Mouse (Mus musculus) heart, embryonic 10.5 days (tissue): Measurements from ENCODE around the gene Zfp109. TPM values are rescaled to one million over a fixed set of nuclear protein-coding genes. Genes with fewer than 3 reads are reported as not detected.

ENCODE experiments used
- DNase-seq: peaks from one replicate; pipeline ENCODE4 v3.0.0-alpha.2; 2017; ENCODE audit warnings: low spot score
- H3K27ac ChIP-seq: fragments of 300-500 bp; sonication (generic); 2 replicates; pipeline ENCODE4 v1.5.1; 2016; ENCODE audit warnings: mild to moderate bottlenecking
- H3K27me3 ChIP-seq: fragments of 300-500 bp; sonication (generic); 2 replicates; pipeline ENCODE4 v1.6.1; 2016; ENCODE audit warnings: mild to moderate bottlenecking; ENCODE audit not compliant: poor library complexity, insufficient read depth, severe bottlenecking
- H3K36me3 ChIP-seq: fragments of 300-500 bp; sonication (generic); 2 replicates; pipeline ENCODE4 v1.6.1; 2016; ENCODE audit warnings: mild to moderate bottlenecking, moderate library complexity
- H3K4me1 ChIP-seq: fragments of 300-500 bp; sonication (generic); 2 replicates; pipeline ENCODE4 v1.6.1; 2016; ENCODE audit warnings: mild to moderate bottlenecking
- H3K4me3 ChIP-seq: fragments of 300-500 bp; sonication (generic); 2 replicates; pipeline ENCODE4 v1.5.1; 2016; ENCODE audit warnings: mild to moderate bottlenecking, moderate library complexity
- H3K9me3 ChIP-seq: fragments of 300-500 bp; sonication (generic); 2 replicates; pipeline ENCODE4 v1.6.1; 2016; ENCODE audit warnings: mild to moderate bottlenecking, moderate library complexity
- WGBS: fragments of 180-500 bp; shearing (Covaris S2); methylation state at CpG from one replicate; pipeline ENCODE4 v1.1.7; 2016; 5-methylcytosine and 5-hydroxymethylcytosine counted together
- polyA plus RNA-seq: library from polyadenylated mRNA; unstranded; fragments of >200 nt; fragmentation: Nextera tagmentation; extraction: Ambion mirVana; gene quantifications from 2 replicates; pipeline ENCODE4 v1.2.1, GENCODE M21; 2016

Zfp109 gene
- polyA plus RNA-seq, 1 experiment from 2014 or later, result 4.4 TPM

GRCm38 (mm10) chr7:24268176-24269155 lies 31.1 kb upstream of the Zfp109 start:
- no peak overlapping the region for H3K4me3 ChIP-seq
- 68% methylated on average over 24 of the region's 24 CpGs for WGBS
- DNase-seq, result no peak

DNA sequence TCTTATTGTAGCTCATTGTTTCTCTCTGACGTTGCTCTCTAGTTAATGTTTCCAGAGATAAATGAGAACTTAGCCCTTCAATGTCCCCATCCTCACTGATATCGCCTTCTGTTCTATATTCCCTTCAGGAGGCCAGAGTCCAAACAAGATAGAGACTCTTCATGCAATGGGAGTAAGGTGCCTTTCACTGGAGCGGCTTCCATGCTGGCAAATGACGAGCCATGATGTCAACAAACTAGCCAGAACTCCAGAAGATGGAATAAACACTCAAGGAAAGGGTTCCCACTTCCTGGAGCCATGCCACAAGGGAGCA lies 22.6 kb upstream of the Zfp109 start:
- WGBS, result 87% methylated on average over 4 of the region's 4 CpGs
- Histone ChIP-seq H3K27ac (no peak overlapping the region), H3K4me1 (0 out of 2 replicates have a peak, but pooled peaks cover 3% of the 10 kb centered on the region), H3K27me3 (no peaks in the 10 kb centered on the region), H3K36me3 (peaks cover 23% of the 10 kb centered on the region), H3K9me3 (no peaks in the 10 kb centered on the region), H3K4me3 (no peak overlapping the region)
- DNase-seq, result no peak

More at GRCm38 (mm10) chr7:24268176-24269155, 31.1 kb upstream of the Zfp109 start:
- Histone ChIP-seq H3K27ac (no peak overlapping the region), H3K36me3 (peaks cover 1% of the 10 kb centered on the region), H3K9me3 (no peaks in the 10 kb centered on the region), H3K4me1 (0 out of 2 replicates have a peak, but pooled peaks cover 3% of the 10 kb centered on the region), H3K27me3 (no peaks in the 10 kb centered on the region)

DNA sequence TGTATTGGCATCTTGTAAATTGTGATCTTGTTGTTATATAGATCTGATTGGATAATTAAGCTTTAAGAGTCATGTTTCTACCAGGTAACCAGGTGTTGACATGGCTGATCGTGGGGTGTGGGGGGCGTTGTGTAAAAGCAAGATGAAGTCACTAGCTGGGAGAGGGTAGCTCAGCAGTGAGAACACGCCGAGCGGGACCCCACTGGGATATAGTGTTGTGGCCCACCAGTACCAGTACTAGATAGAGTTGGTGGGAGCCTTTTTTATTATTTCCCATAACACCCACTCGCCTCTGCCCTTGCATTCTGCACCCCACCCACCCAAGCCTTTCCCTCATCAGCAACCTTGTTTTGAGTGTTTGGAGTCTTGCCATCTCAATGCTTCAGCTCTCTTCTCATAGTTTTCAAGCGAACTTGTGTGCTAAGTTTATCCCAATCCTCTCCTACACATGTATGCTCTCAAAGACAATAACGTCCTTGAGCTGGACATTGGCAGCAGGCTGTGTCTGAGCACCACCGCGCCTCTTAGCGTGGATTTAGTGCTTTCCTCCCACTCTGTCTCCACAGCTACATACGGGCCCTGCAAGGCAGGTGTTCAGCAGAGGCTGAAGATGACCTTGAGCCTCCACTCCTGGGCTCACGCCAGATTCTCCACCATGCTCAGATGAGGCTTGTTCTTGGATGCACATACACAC lies 22.1 kb upstream of the Zfp109 start:
- DNase-seq, result no peak
- Histone ChIP-seq H3K27me3 (no peaks in the 10 kb centered on the region), H3K4me1 (0 out of 2 replicates have a peak, but pooled peaks cover 6% of the 10 kb centered on the region), H3K27ac (no peak overlapping the region), H3K4me3 (no peak overlapping the region), H3K9me3 (no peaks in the 10 kb centered on the region), H3K36me3 (peaks cover 23% of the 10 kb centered on the region)
- WGBS, result 84% methylated on average over 13 of the region's 13 CpGs

- Histone ChIP-seq H3K27ac (peak within 1 kb of the TSS; percentile 72), H3K4me1 (0 out of 2 replicates have a peak, but pooled peaks cover 6% of the 10 kb centered on the region)
- 22% methylated on average over 21 of the region's 21 CpGs for WGBS
These were observed 17.5 kb upstream of the Zfp109 start, which contains the start of gene Zfp108 for GRCm38 (mm10) chr7:24254633-24255474. Gene Zfp108, plus strand, starts transcription at chr7:24254794.

DNA sequence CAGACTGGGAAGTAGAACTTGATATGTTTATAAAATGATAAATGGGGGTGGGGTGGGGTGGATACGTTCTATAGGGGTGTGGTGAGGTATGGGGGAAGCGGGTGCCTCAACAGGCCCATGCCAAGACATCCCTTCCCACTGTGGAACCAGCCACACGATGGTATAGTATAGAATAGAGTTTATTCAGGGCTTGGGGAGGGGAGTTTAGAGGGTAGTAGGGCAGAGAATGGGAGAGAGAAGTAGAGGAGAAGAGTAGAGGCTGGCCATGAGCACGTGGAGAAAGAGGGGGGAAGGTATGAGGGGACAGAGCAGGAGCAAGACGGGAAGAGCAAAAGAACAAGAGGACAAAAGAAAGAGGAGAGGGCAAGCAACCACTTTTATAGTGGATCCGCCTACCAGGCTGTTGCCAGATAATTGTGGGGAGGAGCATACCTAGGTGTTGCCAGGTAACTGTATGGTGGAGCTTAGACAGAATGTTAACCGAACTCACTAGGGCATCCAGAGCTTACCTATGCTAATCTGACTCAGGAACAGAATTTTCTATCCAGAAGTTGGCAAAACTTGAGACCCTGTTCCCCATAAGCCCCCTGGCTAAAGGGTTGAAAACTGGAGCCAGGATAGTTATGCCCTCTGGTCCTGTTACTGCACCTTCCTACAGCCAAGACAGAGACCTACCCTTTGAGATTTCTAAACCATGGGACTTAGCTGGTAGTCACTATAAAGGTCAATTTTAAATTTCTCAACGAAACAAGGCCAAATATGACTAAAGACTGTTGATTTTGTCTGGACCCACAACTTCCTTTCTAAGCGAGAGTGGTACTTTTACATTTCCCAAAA lies 16.6 kb upstream of the Zfp109 start:
- no peaks in the 10 kb centered on the region for H3K27me3 ChIP-seq
- H3K4me1 ChIP-seq, result 0 out of 2 replicates have a peak, but pooled peaks cover 6% of the 10 kb centered on the region
- H3K9me3 ChIP-seq, result no peaks in the 10 kb centered on the region
- peak overlapping the region; percentile 59 for H3K4me3 ChIP-seq
- no peak for DNase-seq
- H3K36me3 ChIP-seq, result no peaks in the 10 kb centered on the region
- H3K27ac ChIP-seq, result peak overlapping the region; percentile 72
- WGBS, result 62% methylated on average over 9 of the region's 9 CpGs

More at GRCm38 (mm10) chr7:24254633-24255474, 17.5 kb upstream of the Zfp109 start, which contains the start of gene Zfp108:
- Histone ChIP-seq H3K9me3 (no peaks in the 10 kb centered on the region), H3K27me3 (no peaks in the 10 kb centered on the region), H3K4me3 (peak within 1 kb of the TSS; percentile 59), H3K36me3 (peaks cover 3% of the 10 kb centered on the region; the same call in 1 of the 2 replicates)
- DNase-seq, result peak; percentile 93

DNA sequence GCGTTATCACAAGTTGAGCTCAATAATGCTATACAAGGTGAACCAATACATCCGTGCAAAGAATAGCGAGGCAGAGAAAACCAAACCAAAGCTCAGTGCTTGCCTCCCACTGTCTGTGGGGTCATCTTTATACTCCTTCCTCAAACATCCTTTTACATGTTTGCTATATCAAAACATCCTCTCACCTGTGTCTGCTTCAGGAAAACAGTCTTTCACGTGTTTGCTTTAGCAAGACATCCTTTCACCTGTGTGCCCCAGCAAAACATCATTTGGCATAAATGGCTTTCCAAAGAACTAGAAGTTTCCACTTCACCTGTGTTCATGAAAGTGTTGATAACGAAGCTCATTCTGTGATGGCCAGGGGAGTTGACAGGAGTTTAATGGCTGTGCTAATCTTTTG lies 26.0 kb downstream of the Zfp109 start, which contains the start of gene Zfp111:
Zfp111 (minus strand) TSS at position 101 of the 400 bp plus-strand sequence.
- Histone ChIP-seq H3K4me3 (no peak within 1 kb of the TSS), H3K4me1 (peaks cover 4% of the 10 kb centered on the region; the same call in 1 of the 2 replicates), H3K36me3 (no peaks in the 10 kb centered on the region), H3K27me3 (no peaks in the 10 kb centered on the region), H3K27ac (no peak within 1 kb of the TSS), H3K9me3 (no peaks in the 10 kb centered on the region)
- WGBS, result 67% methylated on average over 5 of the region's 5 CpGs
- no peak for DNase-seq

- DNase-seq, result peak; percentile 64
- Histone ChIP-seq H3K9me3 (no peaks in the 10 kb centered on the region), H3K4me1 (peaks cover 4% of the 10 kb centered on the region; the same call in 1 of the 2 replicates), H3K4me3 (no peak overlapping the region), H3K27me3 (no peaks in the 10 kb centered on the region), H3K27ac (no peak overlapping the region), H3K36me3 (peaks cover 7% of the 10 kb centered on the region; the same call in 1 of the 2 replicates)
- WGBS, result 79% methylated on average over 2 of the region's 2 CpGs
These were observed 27.1 kb downstream of the Zfp109 start for GRCm38 (mm10) chr7:24210296-24210695.

DNA sequence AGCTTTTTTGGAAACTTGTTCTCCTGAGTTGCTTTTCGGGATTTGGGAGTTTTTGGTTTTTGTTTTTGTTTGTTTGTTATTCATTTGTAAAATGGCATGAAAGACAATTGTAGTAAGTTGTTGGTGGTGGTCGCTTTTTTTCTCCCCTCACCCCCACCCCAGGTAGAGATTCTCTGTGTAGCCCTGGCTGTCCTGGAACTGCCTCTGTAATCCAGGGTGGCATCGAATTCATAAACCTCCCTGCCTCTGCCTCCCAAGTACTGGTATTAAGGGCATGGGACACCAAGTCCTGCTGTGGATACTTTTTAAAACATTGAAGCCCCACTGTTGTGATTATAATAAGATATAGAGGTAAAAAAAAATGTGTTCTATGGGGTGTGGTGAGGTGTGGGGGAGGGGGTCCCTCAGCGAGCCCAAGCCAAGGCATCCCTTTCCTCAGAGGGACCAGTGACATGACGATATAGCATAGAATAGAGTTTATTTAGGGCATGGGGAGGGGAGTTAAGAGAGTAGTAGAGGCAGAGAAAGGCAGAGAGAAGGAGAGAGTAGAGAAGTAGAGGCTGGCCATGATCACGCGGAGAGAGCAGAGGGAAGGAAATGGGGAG lies 29.0 kb downstream of the Zfp109 start:
- H3K9me3 ChIP-seq, result no peaks in the 10 kb centered on the region
- peak overlapping the region; percentile 77 for H3K4me3 ChIP-seq
- no peak for DNase-seq
- peaks cover 26% of the 10 kb centered on the region for H3K36me3 ChIP-seq
- no peaks in the 10 kb centered on the region for H3K27me3 ChIP-seq
- no peak overlapping the region; the same call in 1 of the 2 replicates for H3K27ac ChIP-seq
- WGBS, result 59% methylated on average over 7 of the region's 7 CpGs
- peaks cover 4% of the 10 kb centered on the region; the same call in 1 of the 2 replicates for H3K4me1 ChIP-seq

DNA sequence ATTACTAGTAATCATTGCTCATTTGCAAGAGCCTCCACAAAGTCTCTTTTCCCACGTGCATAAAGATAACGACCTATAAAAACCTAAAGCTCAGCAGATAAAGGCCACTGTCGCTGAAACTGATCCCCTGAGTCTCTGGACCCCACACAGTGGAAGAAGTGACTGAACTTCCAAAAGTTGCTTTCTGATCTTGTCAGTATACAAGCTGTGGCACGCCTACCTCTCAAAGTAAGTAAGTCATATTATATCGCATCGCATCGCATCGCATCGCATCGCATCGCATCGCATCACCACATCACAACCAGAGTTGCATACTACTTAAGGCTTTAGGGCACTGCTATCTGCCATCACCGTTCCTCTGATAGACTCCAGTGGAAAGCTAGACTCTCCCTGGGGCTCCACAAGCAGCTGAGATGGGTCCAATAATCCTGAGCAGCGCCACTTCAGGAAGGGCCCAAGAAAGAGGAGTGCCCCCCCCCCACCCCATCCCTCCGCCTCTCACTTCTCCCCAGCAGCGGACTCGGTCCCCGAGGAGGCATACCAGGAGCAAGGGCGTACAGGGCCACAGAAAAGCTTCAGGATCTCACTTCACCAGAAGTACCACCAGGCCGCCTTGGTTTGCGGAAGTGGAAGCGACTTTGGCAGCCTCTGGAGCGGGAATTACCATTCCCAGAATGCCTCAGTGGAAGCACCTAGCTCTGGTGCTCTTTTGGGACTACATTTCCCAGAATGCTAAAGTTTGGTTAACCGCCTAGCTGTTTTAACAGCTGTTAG lies 29.7 kb downstream of the Zfp109 start:
- WGBS, result 14% methylated on average over 24 of the region's 24 CpGs
- no peaks in the 10 kb centered on the region for H3K27me3 ChIP-seq
- DNase-seq, result peak; percentile 92
- peaks cover 33% of the 10 kb centered on the region for H3K36me3 ChIP-seq
- H3K27ac ChIP-seq, result peak overlapping the region; percentile 95
- no peaks in the 10 kb centered on the region for H3K9me3 ChIP-seq
- H3K4me1 ChIP-seq, result peaks cover 4% of the 10 kb centered on the region; the same call in 1 of the 2 replicates
- H3K4me3 ChIP-seq, result peak overlapping the region; percentile 77

GRCm38 (mm10) chr7:24196961-24197360 lies 40.4 kb downstream of the Zfp109 start:
- no peak for DNase-seq
- no peak overlapping the region for H3K27ac ChIP-seq
- peaks cover 77% of the 10 kb centered on the region for H3K36me3 ChIP-seq
- H3K4me3 ChIP-seq, result no peak overlapping the region
- H3K27me3 ChIP-seq, result no peaks in the 10 kb centered on the region
- peaks cover 22% of the 10 kb centered on the region for H3K9me3 ChIP-seq
- H3K4me1 ChIP-seq, result no peaks in the 10 kb centered on the region
- WGBS, result 90% methylated on average over 4 of the region's 4 CpGs
